Mouse (Mus musculus): Measurements from ENCODE around the gene Eral1. TPM values are rescaled to one million over a fixed set of nuclear protein-coding genes. Genes with fewer than 3 reads are reported as not detected.

Gene Eral1
- polyA plus RNA-seq (2015; fragmentation: Nextera tagmentation; extraction: Ambion mirVana) = 23.6 and 24.3 TPM in 2 replicates

DNA sequence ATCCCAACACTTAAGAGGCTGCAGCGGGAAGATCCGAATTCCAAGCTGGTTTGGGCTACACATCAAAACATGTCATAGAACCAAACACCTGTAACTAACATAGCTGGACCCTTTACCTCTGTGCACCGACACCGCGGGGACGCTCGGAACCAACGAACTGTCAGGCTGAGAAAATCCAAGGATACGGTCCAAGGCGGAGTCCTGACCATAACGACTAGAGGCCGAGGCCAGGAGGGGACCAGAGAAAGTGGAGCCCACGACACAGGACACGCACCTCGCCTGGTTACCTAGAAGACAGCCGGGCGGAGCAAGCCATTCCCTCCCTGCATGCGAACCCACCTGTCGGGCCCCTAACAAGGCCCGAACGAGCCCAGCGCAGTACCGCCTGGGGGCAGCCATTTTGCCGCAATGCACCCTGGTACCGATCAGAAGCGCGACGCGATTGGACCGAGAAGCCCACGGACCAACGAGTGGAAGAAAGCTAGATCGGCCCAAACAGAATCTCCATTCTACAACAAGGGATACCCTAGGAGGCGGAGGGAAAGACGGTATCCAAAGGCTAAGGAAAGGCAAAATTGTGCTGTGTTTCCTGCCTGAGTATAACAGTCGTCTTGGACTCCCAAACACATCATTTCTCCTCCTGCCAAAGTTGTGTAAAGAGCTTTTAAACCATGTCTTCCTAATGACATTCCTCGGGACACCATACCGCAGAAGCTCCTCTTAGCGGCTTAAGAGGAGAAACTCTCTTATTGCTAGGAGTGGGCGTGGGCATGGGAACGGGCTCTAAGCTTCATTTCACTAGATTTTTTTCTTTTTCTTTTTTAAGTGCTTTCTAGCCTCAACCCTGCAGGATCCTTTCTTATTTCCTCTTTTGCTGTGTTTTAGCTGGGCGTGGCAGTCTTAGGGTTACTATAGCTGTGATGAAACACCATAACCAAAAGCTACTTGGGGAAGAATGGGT is at the start of gene Eral1:
Gene Eral1, minus strand, starts transcription at position 423 of the 961 bp plus-strand sequence.
- H3K27me3 ChIP-seq (replicated peaks) = no peaks in the 10 kb centered on the region
- H3K27ac ChIP-seq (replicated peaks) = peak within 1 kb of the TSS; percentile 74
- H3K36me3 ChIP-seq = peaks cover 29% of the 10 kb centered on the region
- H3K4me1 ChIP-seq = peaks cover 15% of the 10 kb centered on the region
- no peaks in the 10 kb centered on the region for H3K9me3 ChIP-seq
- peak within 1 kb of the TSS; percentile 81 for H3K4me2 ChIP-seq
- peak; percentile 85 for ATAC-seq (ENCODE audit: extremely low read depth, insufficient number of reproducible peaks, low FRiP score, low TSS enrichment)
- under 1% methylated on average over 42 of the region's 42 CpGs for WGBS
- peak within 1 kb of the TSS; percentile 92 for H3K9ac ChIP-seq
- peak within 1 kb of the TSS; percentile 93 for H3K4me3 ChIP-seq

GRCm38 (mm10) chr11:78129458-78129857 is 49.3 kb upstream of the Eral1 start:
- H3K9ac ChIP-seq = no peak overlapping the region
- peaks cover 54% of the 10 kb centered on the region for H3K4me1 ChIP-seq
- H3K4me2 ChIP-seq = no peak overlapping the region
- H3K4me3 ChIP-seq = no peak overlapping the region
- H3K36me3 ChIP-seq = peaks cover 9% of the 10 kb centered on the region; the same call in 1 of the 2 replicates
- no peak for ATAC-seq (ENCODE audit: extremely low read depth, insufficient number of reproducible peaks, low FRiP score, low TSS enrichment)
- H3K9me3 ChIP-seq = no peaks in the 10 kb centered on the region
- WGBS = 54% methylated on average over 8 of the region's 8 CpGs
- no peak overlapping the region for H3K27ac ChIP-seq (replicated peaks)
- no peaks in the 10 kb centered on the region for H3K27me3 ChIP-seq (replicated peaks)

- no peaks in the 10 kb centered on the region for H3K27me3 ChIP-seq (replicated peaks)
- WGBS = 72% methylated on average over 4 of the region's 4 CpGs
- no peak overlapping the region for H3K27ac ChIP-seq (replicated peaks)
- H3K9me3 ChIP-seq = no peaks in the 10 kb centered on the region
- H3K4me3 ChIP-seq = no peak overlapping the region
- peaks cover 42% of the 10 kb centered on the region for H3K4me1 ChIP-seq
- H3K9ac ChIP-seq = no peak overlapping the region
- no peak overlapping the region for H3K4me2 ChIP-seq
- peaks cover 4% of the 10 kb centered on the region; the same call in 1 of the 2 replicates for H3K36me3 ChIP-seq
- ATAC-seq (ENCODE audit: extremely low read depth, insufficient number of reproducible peaks, low FRiP score, low TSS enrichment) = no peak
Observed at GRCm38 (mm10) chr11:78126739-78127138, 46.6 kb upstream of the Eral1 start.

- Histone ChIP-seq H3K36me3 (no peaks in the 10 kb centered on the region), H3K27ac (replicated peaks) (0 out of 2 replicates have a peak overlapping the region, but pooled peaks have one; percentile 28), H3K9me3 (no peaks in the 10 kb centered on the region), H3K4me3 (no peak overlapping the region), H3K4me2 (no peak overlapping the region), H3K4me1 (peaks cover 52% of the 10 kb centered on the region), H3K9ac (no peak overlapping the region), H3K27me3 (replicated peaks) (no peaks in the 10 kb centered on the region)
- ATAC-seq (ENCODE audit: extremely low read depth, insufficient number of reproducible peaks, low FRiP score, low TSS enrichment) = no peak
- WGBS = 73% methylated on average over 6 of the region's 6 CpGs
Observed at GRCm38 (mm10) chr11:78125691-78126090, 45.5 kb upstream of the Eral1 start.

- no peak for ATAC-seq (ENCODE audit: extremely low read depth, insufficient number of reproducible peaks, low FRiP score, low TSS enrichment)
Observed at GRCm38 (mm10) chr11:78123782-78124181, 43.6 kb upstream of the Eral1 start.

GRCm38 (mm10) chr11:78122815-78123214 is 42.6 kb upstream of the Eral1 start:
- no peak overlapping the region for H3K4me3 ChIP-seq
- H3K9me3 ChIP-seq = no peaks in the 10 kb centered on the region
- no peak overlapping the region for H3K27ac ChIP-seq (replicated peaks)
- H3K9ac ChIP-seq = no peak overlapping the region
- H3K27me3 ChIP-seq (replicated peaks) = no peaks in the 10 kb centered on the region
- no peaks in the 10 kb centered on the region for H3K36me3 ChIP-seq
- no peak overlapping the region for H3K4me2 ChIP-seq
- ATAC-seq (ENCODE audit: extremely low read depth, insufficient number of reproducible peaks, low FRiP score, low TSS enrichment) = no peak
- H3K4me1 ChIP-seq = peaks cover 60% of the 10 kb centered on the region
- 68% methylated on average over 4 of the region's 4 CpGs for WGBS

More at GRCm38 (mm10) chr11:78123782-78124181, 43.6 kb upstream of the Eral1 start:
- Histone ChIP-seq H3K36me3 (no peaks in the 10 kb centered on the region), H3K9ac (no peak overlapping the region), H3K27me3 (replicated peaks) (no peaks in the 10 kb centered on the region), H3K4me2 (no peak overlapping the region), H3K4me1 (peaks cover 62% of the 10 kb centered on the region), H3K9me3 (no peaks in the 10 kb centered on the region), H3K4me3 (no peak overlapping the region), H3K27ac (replicated peaks) (no peak overlapping the region)

DNA sequence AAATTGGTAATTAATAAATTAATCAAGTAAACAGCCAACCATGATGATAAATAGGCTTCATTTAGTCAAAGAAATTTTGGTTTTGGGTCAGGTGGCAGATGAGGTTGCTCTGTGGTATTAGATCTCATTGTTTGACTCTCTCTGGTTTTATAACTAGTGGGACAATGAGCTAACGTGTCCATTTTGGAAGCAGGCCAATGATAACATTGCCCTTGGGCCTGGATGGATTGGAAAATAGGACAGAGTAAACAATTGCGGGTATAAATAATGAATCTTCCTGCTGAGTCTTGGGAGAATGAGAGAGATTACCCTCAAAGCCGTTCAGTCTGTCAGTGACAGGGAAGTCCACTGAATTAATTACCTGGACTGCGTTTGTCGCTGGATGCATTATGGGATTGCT is 41.0 kb upstream of the Eral1 start:
- ATAC-seq (ENCODE audit: extremely low read depth, insufficient number of reproducible peaks, low FRiP score, low TSS enrichment) = no peak
- WGBS = 59% methylated on average over 5 of the region's 5 CpGs
- Histone ChIP-seq H3K9ac (no peak overlapping the region), H3K4me3 (no peak overlapping the region), H3K27me3 (replicated peaks) (no peaks in the 10 kb centered on the region), H3K9me3 (no peaks in the 10 kb centered on the region), H3K4me1 (peaks cover 72% of the 10 kb centered on the region), H3K27ac (replicated peaks) (peak overlapping the region; percentile 36), H3K4me2 (no peak overlapping the region), H3K36me3 (no peaks in the 10 kb centered on the region)

- Histone ChIP-seq H3K27me3 (replicated peaks) (no peaks in the 10 kb centered on the region), H3K4me1 (peaks cover 72% of the 10 kb centered on the region)
Observed at GRCm38 (mm10) chr11:78119898-78120297, 39.7 kb upstream of the Eral1 start.

GRCm38 (mm10) chr11:78118467-78118866 is 38.3 kb upstream of the Eral1 start:
- H3K36me3 ChIP-seq = no peaks in the 10 kb centered on the region
- no peak overlapping the region for H3K27ac ChIP-seq (replicated peaks)
- no peak overlapping the region for H3K9ac ChIP-seq
- no peaks in the 10 kb centered on the region for H3K27me3 ChIP-seq (replicated peaks)
- no peak overlapping the region for H3K4me3 ChIP-seq
- peaks cover 80% of the 10 kb centered on the region for H3K4me1 ChIP-seq
- H3K4me2 ChIP-seq = no peak overlapping the region
- H3K9me3 ChIP-seq = no peaks in the 10 kb centered on the region
- no peak for ATAC-seq (ENCODE audit: extremely low read depth, insufficient number of reproducible peaks, low FRiP score, low TSS enrichment)

More at GRCm38 (mm10) chr11:78119898-78120297, 39.7 kb upstream of the Eral1 start:
- no peaks in the 10 kb centered on the region for H3K36me3 ChIP-seq
- no peak overlapping the region for H3K4me2 ChIP-seq
- H3K27ac ChIP-seq (replicated peaks) = 0 out of 2 replicates have a peak overlapping the region, but pooled peaks have one; percentile 24
- no peaks in the 10 kb centered on the region for H3K9me3 ChIP-seq
- H3K4me3 ChIP-seq = no peak overlapping the region
- whole genome bisulfite sequencing = 52% methylated on average over 8 of the region's 8 CpGs
- H3K9ac ChIP-seq = no peak overlapping the region
- no peak for ATAC-seq (ENCODE audit: extremely low read depth, insufficient number of reproducible peaks, low FRiP score, low TSS enrichment)

DNA sequence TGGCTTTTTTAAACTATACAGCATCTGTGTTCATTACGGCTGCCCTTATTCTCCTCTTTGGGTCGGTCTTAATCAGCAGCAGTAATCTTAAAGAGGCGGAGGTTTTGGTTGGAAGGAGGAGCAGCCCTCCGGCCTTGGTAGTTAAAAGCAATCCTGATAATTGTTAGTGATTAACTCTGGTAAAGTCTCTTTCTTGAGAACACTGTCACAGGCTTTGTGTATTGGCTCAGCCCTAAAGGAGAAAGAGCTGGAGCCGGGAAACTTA is 35.9 kb upstream of the Eral1 start:
- H3K27ac ChIP-seq (replicated peaks) = peak overlapping the region; percentile 84
- ATAC-seq (ENCODE audit: extremely low read depth, insufficient number of reproducible peaks, low FRiP score, low TSS enrichment) = no peak
- 11% methylated on average over 5 of the region's 5 CpGs for WGBS

DNA sequence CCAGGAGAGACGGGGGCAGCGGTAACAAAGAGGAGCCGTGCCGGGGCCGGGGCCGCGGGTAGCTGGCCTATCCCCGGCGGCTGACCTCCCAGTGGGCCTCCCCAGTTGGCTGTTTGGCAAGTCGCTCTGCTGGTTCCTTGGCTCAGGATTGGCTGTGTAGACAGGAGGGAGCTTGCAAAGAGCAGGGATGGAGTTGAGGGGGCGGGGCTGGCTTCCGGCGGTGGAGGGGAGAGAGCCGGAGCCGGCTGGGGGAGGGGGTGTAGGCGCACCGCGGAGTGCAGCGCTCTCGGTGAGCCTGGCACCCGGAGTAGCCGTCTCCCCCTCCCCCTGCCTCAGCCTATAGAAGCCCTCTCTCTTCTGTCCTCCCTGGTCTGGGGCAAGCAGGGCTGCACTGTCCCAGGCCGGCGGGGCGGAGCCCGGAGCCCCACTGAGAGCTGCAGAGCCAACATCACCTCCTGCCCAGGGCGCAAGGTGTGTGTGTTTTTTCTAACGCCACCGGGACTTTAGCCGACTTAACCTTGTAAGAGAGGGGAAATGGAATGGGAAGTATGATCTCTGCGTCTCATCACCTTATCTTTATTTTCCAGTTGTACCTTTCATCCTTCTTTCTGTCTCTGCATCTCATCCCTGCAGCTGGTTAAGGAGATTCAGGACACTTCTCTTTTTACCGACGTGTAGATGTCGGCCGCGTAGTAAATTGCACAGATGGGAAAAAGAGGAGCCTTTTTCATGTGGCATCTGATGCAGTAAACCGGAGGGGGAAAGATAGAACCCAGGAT is 35.4 kb upstream of the Eral1 start:
- H3K4me1 ChIP-seq = peaks cover 64% of the 10 kb centered on the region
- 2% methylated on average over 35 of the region's 37 CpGs for WGBS

More for the DNA sequence above, 35.9 kb upstream of the Eral1 start:
- peak overlapping the region; percentile 91 for H3K9ac ChIP-seq
- H3K27me3 ChIP-seq (replicated peaks) = no peaks in the 10 kb centered on the region
- H3K4me3 ChIP-seq = peak overlapping the region; percentile 81
- H3K4me1 ChIP-seq = peaks cover 69% of the 10 kb centered on the region
- peak overlapping the region; percentile 71 for H3K4me2 ChIP-seq
- no peaks in the 10 kb centered on the region for H3K36me3 ChIP-seq
- no peaks in the 10 kb centered on the region for H3K9me3 ChIP-seq

More for the DNA sequence above, 35.4 kb upstream of the Eral1 start:
- no peaks in the 10 kb centered on the region for H3K27me3 ChIP-seq (replicated peaks)
- H3K27ac ChIP-seq (replicated peaks) = peak overlapping the region; percentile 84
- ATAC-seq (ENCODE audit: extremely low read depth, insufficient number of reproducible peaks, low FRiP score, low TSS enrichment) = peak; percentile 98
- H3K9ac ChIP-seq = peak overlapping the region; percentile 91
- no peaks in the 10 kb centered on the region for H3K36me3 ChIP-seq
- peak overlapping the region; percentile 71 for H3K4me2 ChIP-seq
- H3K9me3 ChIP-seq = no peaks in the 10 kb centered on the region
- H3K4me3 ChIP-seq = peak overlapping the region; percentile 81
